Mouse (Mus musculus) 416B (cell line): Measurements from ENCODE around the gene Tspan5.

Experiments
- DNase-seq: peaks from one replicate; pipeline ENCODE4 v3.0.0; 2011; ENCODE audit warnings: low read depth

Tspan5 gene

GRCm38 (mm10) chr3:138937241-138937640 lies 195.2 kb downstream of the Tspan5 start:
- DNase-seq, result no peak

GRCm38 (mm10) chr3:138941604-138942003 lies 199.6 kb downstream of the Tspan5 start:
- DNase-seq, result no peak

GRCm38 (mm10) chr3:138945516-138945915 lies 203.5 kb downstream of the Tspan5 start:
- DNase-seq, result no peak

GRCm38 (mm10) chr3:138949081-138949480 lies 207.1 kb downstream of the Tspan5 start:
- no peak for DNase-seq

GRCm38 (mm10) chr3:138955220-138955619 lies 213.2 kb downstream of the Tspan5 start:
- DNase-seq, result no peak
